Mouse (Mus musculus): ENCODE measurements at regions not wholly inside any gene's neighbourhood (a gene's known extent, or its start where the extent isn't known, plus 50 kb on each side); places are given as distances from the start of the nearest gene placed in this dataset.

DNA sequence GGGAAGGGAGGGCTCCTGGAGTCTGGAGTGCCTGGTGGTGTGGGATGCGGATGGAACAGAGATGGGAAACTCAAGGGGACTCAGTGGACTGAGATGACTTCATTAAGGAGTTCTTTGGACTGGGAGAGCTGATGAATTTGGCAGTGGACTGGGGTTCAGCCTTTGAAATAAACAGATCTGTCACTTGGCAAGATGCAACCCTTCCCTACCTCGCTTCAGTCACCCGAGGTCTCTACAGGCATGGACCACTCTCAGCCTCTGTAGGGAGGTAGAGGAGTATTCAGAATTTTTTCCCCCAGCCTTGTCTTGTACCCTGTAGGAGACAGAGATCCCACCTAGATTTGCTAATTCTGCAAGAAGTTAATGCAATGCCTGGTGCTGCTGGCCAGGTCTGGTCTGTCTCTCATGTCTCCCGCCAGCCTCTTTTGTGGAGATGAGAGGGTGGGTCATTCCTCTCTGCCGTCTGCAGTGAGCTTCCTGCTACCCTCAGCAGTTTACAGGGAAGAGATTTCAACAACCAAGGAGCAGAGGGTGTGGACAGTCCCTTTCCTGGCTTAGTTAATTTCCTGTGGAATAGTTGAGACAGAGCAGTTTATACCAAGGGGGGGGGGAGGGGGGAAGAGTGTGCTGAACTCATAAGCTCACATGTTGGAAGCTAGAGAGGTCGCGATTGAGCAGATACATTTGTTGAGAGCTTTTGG lies 261.0 kb downstream of the Rps24 start:
- Histone ChIP-seq H3K9me3 (ENCODE audit: control insufficient read depth) (no peaks in the 10 kb centered on the region), H3K27ac (ENCODE audit: low read depth, low read length) (0 out of 2 replicates have a peak overlapping the region, but pooled peaks have one; percentile 46), H3K4me3 (ENCODE audit: low read depth, low read length) (no peak overlapping the region), H3K27me3 (replicated peaks; ENCODE audit: control insufficient read depth, insufficient read depth, low read length) (no peaks in the 10 kb centered on the region), H3K9ac (ENCODE audit: low read depth, low read length) (no peak overlapping the region), H3K36me3 (ENCODE audit: control insufficient read depth, insufficient read depth) (no peaks in the 10 kb centered on the region), H3K4me1 (replicated peaks; ENCODE audit: control insufficient read depth, insufficient read depth, low read length) (no peaks in the 10 kb centered on the region), H3K4me2 (replicated peaks; ENCODE audit: low read depth) (no peak overlapping the region)
- ATAC-seq: no peak
- TF ChIP-seq CTCF (IDR thresholded peaks at IDR 0.05; ENCODE audit: low read depth): no peak
- WGBS: 35% methylated on average over 7 of the region's 7 CpGs

DNA sequence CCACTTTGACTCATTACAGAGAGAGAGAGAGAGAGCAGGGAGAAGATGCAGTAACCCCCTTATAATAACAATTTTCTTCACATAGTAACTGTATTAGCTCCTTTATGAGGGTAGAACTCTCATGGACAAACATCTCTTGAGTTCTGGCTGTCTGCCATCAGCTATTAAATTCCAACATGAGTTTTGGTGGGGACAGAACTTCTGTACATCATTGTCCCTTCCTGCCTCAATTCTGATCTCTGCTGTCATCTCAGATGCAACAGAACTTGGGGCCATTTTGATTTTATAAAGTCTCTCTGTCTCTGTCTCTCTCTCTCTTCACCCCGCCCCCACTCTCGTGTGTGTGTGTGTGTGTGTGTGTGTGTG lies 261.6 kb downstream of the Rps24 start:
- Histone ChIP-seq H3K9ac (ENCODE audit: low read depth, low read length) (no peak overlapping the region), H3K4me3 (ENCODE audit: low read depth, low read length) (no peak overlapping the region), H3K36me3 (ENCODE audit: control insufficient read depth, insufficient read depth) (no peaks in the 10 kb centered on the region), H3K27ac (ENCODE audit: low read depth, low read length) (no peak overlapping the region), H3K9me3 (ENCODE audit: control insufficient read depth) (no peaks in the 10 kb centered on the region), H3K4me1 (replicated peaks; ENCODE audit: control insufficient read depth, insufficient read depth, low read length) (no peaks in the 10 kb centered on the region), H3K4me2 (replicated peaks; ENCODE audit: low read depth) (no peak overlapping the region), H3K27me3 (replicated peaks; ENCODE audit: control insufficient read depth, insufficient read depth, low read length) (no peaks in the 10 kb centered on the region)
- ATAC-seq: no peak
- WGBS: 76% methylated on average over 2 of the region's 2 CpGs
- TF ChIP-seq CTCF (IDR thresholded peaks at IDR 0.05; ENCODE audit: low read depth): no peak

DNA sequence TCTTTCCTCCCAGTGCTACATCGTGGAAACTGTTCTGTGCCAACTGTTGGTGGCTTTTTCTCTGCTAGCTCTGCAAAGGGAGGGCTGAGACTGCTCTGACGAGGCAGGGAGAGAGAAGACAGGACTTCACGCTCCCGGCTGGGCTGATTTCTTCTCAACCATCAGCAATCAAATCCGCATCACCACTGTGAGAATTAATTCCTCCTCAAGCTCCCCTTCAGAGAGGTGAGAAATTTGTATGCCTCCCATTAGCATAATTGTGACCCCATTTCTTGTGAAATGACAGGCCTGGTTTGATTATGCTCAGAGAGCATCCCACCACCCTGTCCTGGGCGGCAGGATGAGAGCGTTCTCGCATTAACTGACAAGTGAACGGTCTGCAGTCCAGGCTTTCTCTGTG lies 262.4 kb downstream of the Rps24 start:
- H3K36me3 ChIP-seq (ENCODE audit: control insufficient read depth, insufficient read depth): no peaks in the 10 kb centered on the region
- H3K4me3 ChIP-seq (ENCODE audit: low read depth, low read length): no peak overlapping the region
- no peak overlapping the region for H3K27ac ChIP-seq (ENCODE audit: low read depth, low read length)
- H3K9ac ChIP-seq (ENCODE audit: low read depth, low read length): no peak overlapping the region
- no peaks in the 10 kb centered on the region for H3K27me3 ChIP-seq (replicated peaks; ENCODE audit: control insufficient read depth, insufficient read depth, low read length)
- TF ChIP-seq CTCF (IDR thresholded peaks at IDR 0.05; ENCODE audit: low read depth): no peak
- WGBS: 88% methylated on average over 9 of the region's 9 CpGs
- ATAC-seq: no peak
- H3K9me3 ChIP-seq (ENCODE audit: control insufficient read depth): no peaks in the 10 kb centered on the region
- no peak overlapping the region for H3K4me2 ChIP-seq (replicated peaks; ENCODE audit: low read depth)
- no peaks in the 10 kb centered on the region for H3K4me1 ChIP-seq (replicated peaks; ENCODE audit: control insufficient read depth, insufficient read depth, low read length)

DNA sequence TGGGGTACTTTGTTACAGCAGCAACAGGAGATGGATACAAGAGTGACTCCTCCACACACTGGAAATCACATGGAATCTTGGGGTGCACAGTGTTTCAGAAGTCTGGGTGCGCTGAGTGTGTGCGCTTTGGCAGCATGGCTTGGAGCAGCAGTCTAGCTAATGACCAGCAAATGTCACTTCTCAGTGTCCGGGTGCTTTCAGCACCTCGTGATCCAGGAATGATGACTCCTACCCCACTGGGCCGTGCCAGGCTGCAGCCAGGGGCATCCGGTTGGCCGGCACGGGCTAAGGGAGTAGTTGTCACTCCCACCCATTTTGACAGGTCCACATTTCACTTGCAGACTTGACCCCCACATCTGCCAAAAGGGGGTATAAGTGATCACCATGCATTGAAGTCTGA lies 264.3 kb downstream of the Rps24 start:
- Histone ChIP-seq H3K27ac (ENCODE audit: low read depth, low read length) (no peak overlapping the region), H3K4me1 (replicated peaks; ENCODE audit: control insufficient read depth, insufficient read depth, low read length) (no peaks in the 10 kb centered on the region), H3K9ac (ENCODE audit: low read depth, low read length) (no peak overlapping the region), H3K36me3 (ENCODE audit: control insufficient read depth, insufficient read depth) (no peaks in the 10 kb centered on the region), H3K4me2 (replicated peaks; ENCODE audit: low read depth) (no peak overlapping the region), H3K27me3 (replicated peaks; ENCODE audit: control insufficient read depth, insufficient read depth, low read length) (no peaks in the 10 kb centered on the region), H3K4me3 (ENCODE audit: low read depth, low read length) (no peak overlapping the region), H3K9me3 (ENCODE audit: control insufficient read depth) (no peaks in the 10 kb centered on the region)
- WGBS: 89% methylated on average over 8 of the region's 8 CpGs
- no peak for ATAC-seq
- no peak for TF ChIP-seq CTCF (IDR thresholded peaks at IDR 0.05; ENCODE audit: low read depth)

DNA sequence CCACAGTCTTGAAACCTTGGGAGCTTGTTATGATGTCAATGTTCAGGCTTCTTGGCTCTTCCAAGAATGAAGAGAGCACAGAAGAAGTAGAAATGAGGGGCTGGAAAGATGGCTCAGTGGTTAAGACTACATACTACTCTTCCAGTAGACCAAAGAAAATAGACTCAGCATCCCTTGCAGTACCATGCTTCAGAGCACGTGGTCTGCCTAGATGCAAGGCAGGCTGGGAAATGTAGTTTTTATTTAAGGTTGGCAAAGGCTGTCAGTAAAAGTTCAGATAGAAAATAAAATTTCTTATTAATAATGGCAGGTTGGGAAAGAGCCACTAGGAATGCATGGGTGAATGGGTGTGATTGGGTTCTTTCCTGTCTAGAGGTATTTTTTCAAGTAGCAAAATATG lies 267.8 kb downstream of the Rps24 start:
- Histone ChIP-seq H3K4me1 (replicated peaks; ENCODE audit: control insufficient read depth, insufficient read depth, low read length) (no peaks in the 10 kb centered on the region), H3K4me3 (ENCODE audit: low read depth, low read length) (no peak overlapping the region), H3K9me3 (ENCODE audit: control insufficient read depth) (no peaks in the 10 kb centered on the region), H3K9ac (ENCODE audit: low read depth, low read length) (no peak overlapping the region), H3K27me3 (replicated peaks; ENCODE audit: control insufficient read depth, insufficient read depth, low read length) (no peaks in the 10 kb centered on the region), H3K27ac (ENCODE audit: low read depth, low read length) (no peak overlapping the region), H3K36me3 (ENCODE audit: control insufficient read depth, insufficient read depth) (no peaks in the 10 kb centered on the region), H3K4me2 (replicated peaks; ENCODE audit: low read depth) (no peak overlapping the region)
- ATAC-seq: no peak
- no peak for TF ChIP-seq CTCF (IDR thresholded peaks at IDR 0.05; ENCODE audit: low read depth)
- WGBS: 51% methylated on average over 1 of the region's 1 CpGs

DNA sequence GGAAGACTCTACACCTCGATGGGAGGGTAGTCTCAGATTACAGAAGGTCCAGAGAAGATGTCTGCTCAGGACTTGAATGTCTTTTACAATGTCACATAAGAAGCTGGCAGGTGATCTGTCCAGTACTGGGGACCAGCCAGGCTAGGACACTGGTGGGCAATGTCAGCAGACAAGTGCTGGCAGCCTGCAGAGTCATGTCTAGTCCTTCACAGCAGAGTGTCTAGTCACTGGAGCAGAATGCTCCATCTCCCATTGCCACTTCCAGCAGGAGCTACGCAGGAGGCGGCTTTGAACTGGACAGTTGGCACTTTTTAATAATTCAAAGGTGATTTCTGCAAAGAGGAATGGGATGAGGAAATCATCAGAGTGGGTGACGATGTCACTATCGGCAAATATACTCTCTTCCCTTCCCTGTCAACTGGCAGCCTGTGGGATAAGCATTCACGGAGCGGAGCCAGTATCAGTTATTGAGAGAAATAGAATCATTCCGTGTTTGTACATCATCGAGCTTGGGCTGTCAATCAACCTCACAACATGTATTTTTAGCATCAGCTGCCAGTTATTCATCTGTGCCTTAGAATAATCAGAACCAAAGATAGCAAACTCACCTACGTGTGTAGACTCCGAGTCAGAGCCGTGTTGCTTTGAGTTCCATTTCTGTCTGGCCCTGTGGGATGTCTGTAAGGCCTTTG lies 268.6 kb downstream of the Rps24 start:
- no peak for ATAC-seq
- no peaks in the 10 kb centered on the region for H3K36me3 ChIP-seq (ENCODE audit: control insufficient read depth, insufficient read depth)
- WGBS: 88% methylated on average over 12 of the region's 12 CpGs

More for the DNA sequence above, 268.6 kb downstream of the Rps24 start:
- H3K27me3 ChIP-seq (replicated peaks; ENCODE audit: control insufficient read depth, insufficient read depth, low read length): no peaks in the 10 kb centered on the region
- H3K27ac ChIP-seq (ENCODE audit: low read depth, low read length): no peak overlapping the region
- H3K4me1 ChIP-seq (replicated peaks; ENCODE audit: control insufficient read depth, insufficient read depth, low read length): no peaks in the 10 kb centered on the region
- H3K4me3 ChIP-seq (ENCODE audit: low read depth, low read length): no peak overlapping the region
- H3K9me3 ChIP-seq (ENCODE audit: control insufficient read depth): no peaks in the 10 kb centered on the region
- no peak for TF ChIP-seq CTCF (IDR thresholded peaks at IDR 0.05; ENCODE audit: low read depth)
- H3K9ac ChIP-seq (ENCODE audit: low read depth, low read length): no peak overlapping the region
- no peak overlapping the region for H3K4me2 ChIP-seq (replicated peaks; ENCODE audit: low read depth)

Measured in intestine, postnatal 0 days (tissue).